Mouse (Mus musculus): Measurements from ENCODE around the gene OR5BS1P. TPM values are rescaled to one million over a fixed set of nuclear protein-coding genes. Genes with fewer than 3 reads are reported as not detected.

The OR5BS1P gene
- total and polyA plus RNA-seq, 3 experiments = not detected

GRCm38 (mm10) chr15:98506253-98506957 is 36.7 kb downstream of the OR5BS1P start:
- no peaks in the 10 kb centered on the region for H3K36me3 ChIP-seq (replicated peaks in 1 of 2; ENCODE audit: control insufficient read depth in 1 of 2, insufficient read depth in 1 of 2, low read length in 1 of 2)
- no peak overlapping the region for H3K9ac ChIP-seq (ENCODE audit: insufficient read depth, low read depth)
- H3K27me3 ChIP-seq (replicated peaks) = no peaks in the 10 kb centered on the region
- TF ChIP-seq BHLHE40 (IDR thresholded peaks at IDR 0.05; ENCODE audit: low read depth, low read length) = no peak
- peak in 1 of 2 experiments; percentile 26; a peak in 2 of 4 replicates for TF ChIP-seq CTCF (conservative IDR thresholded peaks at IDR 0.05 in 1 of 2, IDR thresholded peaks at IDR 0.05 in 1 of 2; ENCODE audit: low read depth in 2 of 2, low read length in 2 of 2)
- H3K9me3 ChIP-seq (replicated peaks; ENCODE audit: low read length) = peaks cover 2% of the 10 kb centered on the region
- H3K27ac ChIP-seq (ENCODE audit: insufficient read depth, low read depth) = no peak overlapping the region
- no peak overlapping the region for H3K4me2 ChIP-seq (ENCODE audit: insufficient read depth, low read depth, poor library complexity, severe bottlenecking)
- DNase-seq (ENCODE audit: extremely low read depth) = no peak
- dilution Hi-C loops (cut with MboI; ENCODE audit: extremely low pct_ligation_motif_present, extremely low pct_unique_long_range_greater_than_20kb, low sequenced_read_pairs) = no loop called here
- in situ Hi-C loops (cut with MboI; ENCODE audit: low pct_ligation_motif_present, low pct_unique_long_range_greater_than_20kb, low sequenced_read_pairs) = loop anchor here (10.0 kb wide), 1 partner anchor 322 kb away; no protein-coding TSS in a partner anchor
- H3K79me2 ChIP-seq (replicated peaks; ENCODE audit: control insufficient read depth, extremely low read depth, insufficient read depth, poor library complexity, severe bottlenecking) = no peaks in the 10 kb centered on the region
- no peak overlapping the region for H3K4me3 ChIP-seq (replicated peaks in 1 of 3; ENCODE audit: low read depth in 2 of 3, low read length in 2 of 3, poor library complexity in 1 of 3)
- peaks cover 5 to 17% of the 10 kb centered on the region in 2 experiments for H3K4me1 ChIP-seq (ENCODE audit: control insufficient read depth in 1 of 2, insufficient read depth in 2 of 2)

GRCm38 (mm10) chr15:98507321-98507720 is 37.6 kb downstream of the OR5BS1P start:
- no peak overlapping the region for H3K9ac ChIP-seq (ENCODE audit: insufficient read depth, low read depth)

GRCm38 (mm10) chr15:98509387-98509786 is 39.7 kb downstream of the OR5BS1P start:
- Histone ChIP-seq H3K27me3 (replicated peaks) (no peaks in the 10 kb centered on the region), H3K36me3 (replicated peaks in 1 of 2; ENCODE audit: control insufficient read depth in 1 of 2, insufficient read depth in 1 of 2, low read length in 1 of 2) (no peaks in the 10 kb centered on the region), H3K4me3 (replicated peaks in 1 of 3; ENCODE audit: low read depth in 2 of 3, low read length in 2 of 3, poor library complexity in 1 of 3) (no peak overlapping the region), H3K9me3 (replicated peaks; ENCODE audit: low read length) (peaks cover 2% of the 10 kb centered on the region), H3K4me1 (ENCODE audit: control insufficient read depth in 1 of 2, insufficient read depth in 2 of 2) (peaks cover 8 to 43% of the 10 kb centered on the region in 2 experiments; a peak in 3 of 4 replicates), H3K79me2 (replicated peaks; ENCODE audit: control insufficient read depth, extremely low read depth, insufficient read depth, poor library complexity, severe bottlenecking) (no peaks in the 10 kb centered on the region), H3K4me2 (ENCODE audit: insufficient read depth, low read depth, poor library complexity, severe bottlenecking) (no peak overlapping the region), H3K9ac (ENCODE audit: insufficient read depth, low read depth) (no peak overlapping the region), H3K27ac (ENCODE audit: insufficient read depth, low read depth) (no peak overlapping the region)
- in situ Hi-C loops (cut with MboI; ENCODE audit: low pct_ligation_motif_present, low pct_unique_long_range_greater_than_20kb, low sequenced_read_pairs) (loop anchor here (10.0 kb wide), 1 partner anchor 325 kb away; no protein-coding TSS in a partner anchor), dilution Hi-C loops (cut with MboI; ENCODE audit: extremely low pct_ligation_motif_present, extremely low pct_unique_long_range_greater_than_20kb, low sequenced_read_pairs) (no loop called here)
- TF ChIP-seq RAD21 (IDR thresholded peaks at IDR 0.05; ENCODE audit: low read depth, low read length) (no peak), MYC (IDR thresholded peaks at IDR 0.05; ENCODE audit: low read depth, low read length) (peak; percentile 79), CTCF (conservative IDR thresholded peaks at IDR 0.05 in 1 of 2, IDR thresholded peaks at IDR 0.05 in 1 of 2; ENCODE audit: low read depth in 2 of 2, low read length in 2 of 2) (peak in 1 of 2 experiments; percentile 34; a peak in 1 of 4 replicates), SIN3A (IDR thresholded peaks at IDR 0.05; ENCODE audit: low read length) (no peak), JUND (conservative IDR thresholded peaks at IDR 0.05; ENCODE audit: low read depth, low read length) (no peak), SMC3 (IDR thresholded peaks at IDR 0.05; ENCODE audit: low read depth, low read length) (no peak), MAX (IDR thresholded peaks at IDR 0.05; ENCODE audit: low read length) (peak; percentile 46; the same call in 1 of the 2 replicates), BHLHE40 (IDR thresholded peaks at IDR 0.05; ENCODE audit: low read depth, low read length) (0 out of 2 replicates have a peak, but pooled peaks have one; percentile 22), ZNF384 (IDR thresholded peaks at IDR 0.05; ENCODE audit: low read depth, low read length) (no peak)
- no peak for DNase-seq (ENCODE audit: extremely low read depth)

More at GRCm38 (mm10) chr15:98507321-98507720, 37.6 kb downstream of the OR5BS1P start:
- DNase-seq (ENCODE audit: extremely low read depth) = no peak
- H3K9me3 ChIP-seq (replicated peaks; ENCODE audit: low read length) = peaks cover 2% of the 10 kb centered on the region
- TF ChIP-seq CHD2 (IDR thresholded peaks at IDR 0.05; ENCODE audit: low read length) = no peak
- peaks cover 6 to 27% of the 10 kb centered on the region in 2 experiments for H3K4me1 ChIP-seq (ENCODE audit: control insufficient read depth in 1 of 2, insufficient read depth in 2 of 2)
- dilution Hi-C loops (cut with MboI; ENCODE audit: extremely low pct_ligation_motif_present, extremely low pct_unique_long_range_greater_than_20kb, low sequenced_read_pairs) (no loop called here), in situ Hi-C loops (cut with MboI; ENCODE audit: low pct_ligation_motif_present, low pct_unique_long_range_greater_than_20kb, low sequenced_read_pairs) (loop anchor here (10.0 kb wide), 1 partner anchor 323 kb away; no protein-coding TSS in a partner anchor)
- H3K27ac ChIP-seq (ENCODE audit: insufficient read depth, low read depth) = no peak overlapping the region
- no peak overlapping the region for H3K4me2 ChIP-seq (ENCODE audit: insufficient read depth, low read depth, poor library complexity, severe bottlenecking)
- no peaks in the 10 kb centered on the region for H3K79me2 ChIP-seq (replicated peaks; ENCODE audit: control insufficient read depth, extremely low read depth, insufficient read depth, poor library complexity, severe bottlenecking)
- no peak overlapping the region for H3K4me3 ChIP-seq (replicated peaks in 1 of 3; ENCODE audit: low read depth in 2 of 3, low read length in 2 of 3, poor library complexity in 1 of 3)
- no peaks in the 10 kb centered on the region for H3K36me3 ChIP-seq (replicated peaks in 1 of 2; ENCODE audit: control insufficient read depth in 1 of 2, insufficient read depth in 1 of 2, low read length in 1 of 2)
- H3K27me3 ChIP-seq (replicated peaks) = no peaks in the 10 kb centered on the region
